Mouse (Mus musculus) monocyte, adult 5-6 weeks (primary cell): ENCODE results near the gene Tbc1d14. TPM values are rescaled to one million over a fixed set of nuclear protein-coding genes. Genes with fewer than 3 reads are reported as not detected.

ENCODE experiments used
- ATAC-seq: fragments of 153-309, 156-312 bp; replicated peaks from 2 replicates; pipeline ENCODE4 v1.8.0; 2017; ENCODE audit warnings: mild to moderate bottlenecking; ENCODE audit not compliant: low TSS enrichment, insufficient number of reproducible peaks, severe bottlenecking, poor library complexity, low FRiP score
- total RNA-seq: library from RNA; stranded (forward); fragments of 200-1000, 200-491, 200-594 nt; gene quantifications from 3 replicates; pipeline ENCODE4 v1.2.3, GENCODE M21; 2017

Tbc1d14 gene
- total RNA-seq, 1 experiment from 2014 or later = 18.7 TPM

DNA sequence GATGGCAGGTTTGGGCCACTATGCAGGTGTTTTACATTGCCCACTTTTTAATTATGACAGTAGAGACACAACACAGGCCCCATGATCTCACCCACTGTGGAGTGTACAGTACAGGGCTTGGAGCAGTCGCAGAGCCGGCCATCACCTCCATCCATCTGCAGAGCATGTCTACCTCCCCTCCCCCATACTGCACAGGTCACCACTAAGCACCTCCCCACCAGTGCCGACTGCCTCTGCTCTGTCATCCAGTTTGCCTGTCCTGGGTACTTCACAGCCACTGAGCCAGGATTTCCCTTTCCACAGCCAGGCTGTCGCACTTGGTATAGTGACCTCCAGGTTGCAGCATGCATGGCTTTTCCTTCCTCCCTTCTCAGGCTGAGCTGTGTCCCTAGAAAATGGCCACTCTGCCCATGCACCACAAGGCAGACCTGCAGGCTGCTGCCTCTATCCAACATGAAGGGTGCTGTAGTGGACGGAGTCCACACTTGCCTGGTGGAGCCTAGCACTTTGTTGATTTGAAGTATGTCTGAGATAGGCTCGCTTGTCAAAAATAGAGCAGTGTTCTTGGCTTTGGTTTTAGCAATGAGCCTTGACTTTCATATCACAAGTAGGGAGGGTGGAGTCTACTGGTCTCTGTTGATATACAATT, 143.2 kb downstream of the Tbc1d14 start:
- ATAC-seq = no peak

- ATAC-seq = no peak
Observed at GRCm38 (mm10) chr5:36447872-36448271, 145.2 kb downstream of the Tbc1d14 start.

- ATAC-seq = no peak
Observed at GRCm38 (mm10) chr5:36446166-36446890, 146.7 kb downstream of the Tbc1d14 start.

DNA sequence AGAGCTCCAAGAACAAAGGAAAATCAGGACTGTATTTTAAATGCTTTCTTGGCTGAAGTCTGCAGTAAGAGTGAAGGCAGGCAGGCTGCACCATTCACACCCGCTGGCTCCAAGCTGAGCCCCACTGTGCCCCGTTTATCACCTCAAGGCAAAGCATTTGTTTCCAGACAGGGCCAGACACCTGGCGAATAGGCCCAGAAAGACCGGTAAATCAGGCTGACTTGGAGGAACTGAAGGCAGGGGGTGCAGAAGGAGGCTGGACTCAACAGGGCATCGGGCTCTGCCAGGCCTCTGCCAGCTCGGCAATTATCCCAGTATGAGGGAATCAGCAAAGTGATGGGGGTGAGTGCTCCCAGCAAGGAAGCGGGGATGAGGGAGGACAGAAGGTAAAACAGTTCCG, 148.0 kb downstream of the Tbc1d14 start:
- no peak for ATAC-seq

DNA sequence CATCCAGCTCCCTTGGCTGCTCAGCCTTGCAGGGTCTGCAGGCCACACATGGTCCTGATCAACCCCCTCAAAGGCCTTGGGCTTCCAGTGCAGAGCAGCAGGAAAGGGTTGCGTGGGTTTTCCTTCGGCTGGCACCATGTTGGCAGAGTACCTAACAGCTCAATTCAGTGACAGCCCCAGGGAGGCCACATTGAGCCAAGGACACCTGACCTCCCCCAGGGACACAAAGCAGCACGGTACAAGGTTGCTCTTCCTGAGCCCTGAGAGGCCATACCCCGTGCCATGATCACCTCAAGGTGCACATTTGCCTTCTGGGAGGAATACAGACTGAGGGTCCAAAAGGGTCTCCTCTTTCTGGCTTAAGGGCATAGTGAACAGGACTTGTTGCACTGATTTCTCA, 148.5 kb downstream of the Tbc1d14 start:
- ATAC-seq = no peak

DNA sequence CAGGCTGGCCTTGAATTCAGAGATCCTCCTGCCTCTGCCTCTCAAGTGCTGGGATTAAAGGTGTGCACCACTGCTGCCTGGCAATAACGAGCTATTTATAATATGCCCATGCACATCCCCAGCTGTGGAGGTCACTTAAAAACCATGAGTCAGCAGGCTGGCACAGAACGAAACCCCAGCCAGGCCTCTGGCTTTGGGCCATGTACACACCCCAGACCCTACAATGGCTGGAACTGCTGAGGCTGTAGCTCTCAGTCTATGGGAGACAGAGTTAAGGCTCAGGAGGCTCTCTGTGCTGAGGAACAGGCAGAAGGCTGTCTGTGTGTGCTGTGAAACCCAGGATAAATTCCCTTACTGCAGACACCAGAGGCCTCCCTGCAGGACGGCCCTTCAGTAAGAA, 152.3 kb downstream of the Tbc1d14 start:
- ATAC-seq = no peak

Other genes starting within 250 kb of the Tbc1d14 start
- 0.85 to 4.7 TPM (median 1.4 TPM) in 3 replicates for gene Sorcs2, start 195.1 kb downstream of the Tbc1d14 start, total RNA-seq
- gene Grpel1, start 128.3 kb downstream of the Tbc1d14 start, total RNA-seq = 36.3 to 52.1 TPM (median 47.5 TPM) in 3 replicates
- gene Tada2b, start 109.0 kb downstream of the Tbc1d14 start, total RNA-seq = 9.1 to 25.8 TPM (median 15.7 TPM) in 3 replicates
- 0.49 to 0.64 TPM in 2 of 3 replicates, not detected in the other for gene Ccdc96, start 108.7 kb downstream of the Tbc1d14 start, total RNA-seq
- gene D5Ertd579e, start 102.7 kb upstream of the Tbc1d14 start, total RNA-seq = 47.6 to 61.5 TPM (median 57.5 TPM) in 3 replicates
- 17.5 to 38.1 TPM (median 29.6 TPM) in 3 replicates for gene Bloc1s4, start 155.4 kb upstream of the Tbc1d14 start, total RNA-seq
- 214 to 260 TPM (median 240 TPM) in 3 replicates for gene Mrfap1, start 203.5 kb upstream of the Tbc1d14 start, total RNA-seq
- 13.3 to 21.5 TPM (median 20.8 TPM) in 3 replicates for gene Man2b2, start 237.4 kb upstream of the Tbc1d14 start, total RNA-seq